Mouse (Mus musculus) hindbrain, embryonic 16.5 days (tissue): ENCODE data around the gene Ugcg. TPM values are rescaled to one million over a fixed set of nuclear protein-coding genes. Genes with fewer than 3 reads are reported as not detected.
A peak's percentile ranks its signal among the peaks of the same experiment; 100 is the strongest.

ENCODE experiments used
- ATAC-seq: fragments of 200-750 bp; cut with Nextera tagmentation; 2 replicates; pipeline ENCODE4 v1.8.0; 2017; ENCODE audit warnings: moderate TSS enrichment, moderate library complexity
- H3K27ac ChIP-seq: fragments of 300-500 bp; sonication (generic); 2 replicates; pipeline ENCODE4 v1.5.1; 2014; ENCODE audit warnings: low read depth, mild to moderate bottlenecking, control low read depth, low read length, moderate library complexity
- H3K27me3 ChIP-seq: fragments of 300-500 bp; sonication (generic); replicated peaks from 2 replicates; pipeline ENCODE4 v1.6.1; 2014; ENCODE audit warnings: low read length; ENCODE audit not compliant: control insufficient read depth, insufficient read depth
- H3K36me3 ChIP-seq: fragments of 300-500 bp; sonication (generic); 2 replicates; pipeline ENCODE4 v1.6.1; 2014; ENCODE audit warnings: mild to moderate bottlenecking, low read length, moderate library complexity, mixed read lengths; ENCODE audit not compliant: control insufficient read depth, insufficient read depth
- H3K4me1 ChIP-seq: fragments of 300-500 bp; sonication (generic); 2 replicates; pipeline ENCODE4 v1.6.1; 2014; ENCODE audit warnings: low read depth, low read length; ENCODE audit not compliant: control insufficient read depth, insufficient read depth
- H3K4me2 ChIP-seq: fragments of 300-500 bp; sonication (generic); 2 replicates; pipeline ENCODE4 v1.6.1; 2014; ENCODE audit warnings: mild to moderate bottlenecking, low read length, control low read depth, moderate library complexity
- H3K4me3 ChIP-seq: fragments of 300-500 bp; sonication (generic); 2 replicates; pipeline ENCODE4 v1.5.1; 2014; ENCODE audit warnings: mild to moderate bottlenecking, low read length, control low read depth, moderate library complexity
- H3K9ac ChIP-seq: fragments of 300-500 bp; sonication (generic); 2 replicates; pipeline ENCODE4 v1.6.1; 2014; ENCODE audit warnings: low read depth, mild to moderate bottlenecking, control low read depth, low read length, moderate library complexity
- H3K9me3 ChIP-seq: fragments of 300-500 bp; sonication (generic); 2 replicates; pipeline ENCODE4 v1.6.1; 2014; ENCODE audit warnings: mild to moderate bottlenecking, low read length, moderate library complexity; ENCODE audit not compliant: control insufficient read depth
- WGBS: fragments of 180-500 bp; shearing (Covaris S2); extraction: QIAGEN DNeasy Blood & Tissue Kit; methylation state at CpG from one replicate; pipeline ENCODE4 v1.1.7; 2014; 5-methylcytosine and 5-hydroxymethylcytosine counted together
- polyA plus RNA-seq: library from polyadenylated mRNA; unstranded; fragments of >200 nt; fragmentation: Nextera tagmentation; extraction: Ambion mirVana; gene quantifications from 2 replicates; pipeline ENCODE4 v1.2.1, GENCODE M21; 2015

Ugcg gene
- polyA plus RNA-seq, 1 experiment from 2014 or later, result 15.8 TPM

DNA sequence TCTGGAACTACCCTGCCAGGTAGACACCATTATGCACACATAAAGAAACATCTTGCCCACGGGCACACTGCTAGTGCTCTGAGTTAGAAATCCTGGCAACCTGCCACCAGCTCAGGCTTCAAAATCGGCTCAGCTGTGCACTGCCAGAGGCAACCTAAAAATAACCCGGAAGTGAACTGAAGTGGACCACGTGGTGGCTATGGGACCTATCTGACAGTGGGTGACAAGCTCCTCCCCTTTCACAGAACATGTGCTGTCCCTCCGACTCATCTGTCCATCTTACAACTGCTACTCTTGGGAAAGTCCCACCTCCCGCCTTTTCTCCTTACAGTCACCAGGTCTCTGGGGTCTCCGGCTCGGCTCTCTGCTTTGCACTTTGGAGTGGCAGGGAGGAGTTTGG lies 10.3 kb downstream of the Ugcg start:
- WGBS, result 38% methylated on average over 8 of the region's 8 CpGs
- no peak overlapping the region for H3K27ac ChIP-seq

DNA sequence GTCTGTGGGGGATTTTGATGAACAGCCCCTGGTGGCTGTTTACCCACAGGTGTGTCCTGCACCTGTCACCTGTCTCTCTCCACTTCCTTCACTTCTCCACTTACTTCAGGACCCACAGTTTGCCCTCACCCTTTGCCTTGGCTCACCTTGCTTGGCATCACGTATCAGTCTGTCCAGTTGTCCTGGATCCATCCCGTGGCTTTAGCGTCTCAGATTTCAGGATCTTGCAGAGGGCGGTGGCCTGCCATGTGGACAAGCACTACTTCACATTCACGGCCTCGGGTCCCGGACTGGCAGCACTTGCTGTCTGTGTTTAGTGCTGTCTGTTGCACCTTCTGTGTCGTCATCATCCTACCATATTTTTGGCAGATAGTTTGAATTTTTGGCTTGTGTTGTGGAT lies 10.7 kb downstream of the Ugcg start:
- Histone ChIP-seq H3K36me3 (no peaks in the 10 kb centered on the region), H3K27ac (no peak overlapping the region), H3K4me1 (peaks cover 21% of the 10 kb centered on the region), H3K9me3 (no peaks in the 10 kb centered on the region), H3K9ac (no peak overlapping the region), H3K27me3 (no peaks in the 10 kb centered on the region), H3K4me2 (no peak overlapping the region), H3K4me3 (no peak overlapping the region)
- 78% methylated on average over 8 of the region's 8 CpGs for WGBS
- ATAC-seq, result no peak

More for the DNA sequence above, 10.3 kb downstream of the Ugcg start:
- H3K4me2 ChIP-seq, result no peak overlapping the region
- no peaks in the 10 kb centered on the region for H3K27me3 ChIP-seq
- peak; percentile 48 for ATAC-seq
- no peak overlapping the region for H3K4me3 ChIP-seq
- peaks cover 21% of the 10 kb centered on the region for H3K4me1 ChIP-seq
- no peaks in the 10 kb centered on the region for H3K9me3 ChIP-seq
- H3K36me3 ChIP-seq, result no peaks in the 10 kb centered on the region
- no peak overlapping the region for H3K9ac ChIP-seq

DNA sequence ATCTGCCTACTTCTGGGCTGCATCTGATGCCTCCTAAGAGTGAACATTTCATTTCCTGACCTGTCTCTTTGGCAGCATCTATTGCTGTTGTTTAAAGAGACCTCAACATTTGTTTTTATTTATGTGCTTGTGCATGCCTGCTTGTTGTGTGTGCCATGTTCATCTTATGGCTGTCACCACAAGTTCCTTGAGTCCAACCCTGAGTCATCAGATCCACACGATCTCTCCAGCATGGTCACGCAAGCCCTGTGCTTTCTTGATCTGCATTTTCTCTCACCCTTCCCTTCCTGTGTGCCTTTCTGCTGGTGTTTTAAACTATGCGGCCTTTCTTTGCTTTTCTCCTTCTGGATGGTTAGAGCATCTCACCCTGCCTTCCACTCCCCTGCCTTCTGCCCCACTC lies 11.6 kb downstream of the Ugcg start:
- 80% methylated on average over 3 of the region's 3 CpGs for WGBS

DNA sequence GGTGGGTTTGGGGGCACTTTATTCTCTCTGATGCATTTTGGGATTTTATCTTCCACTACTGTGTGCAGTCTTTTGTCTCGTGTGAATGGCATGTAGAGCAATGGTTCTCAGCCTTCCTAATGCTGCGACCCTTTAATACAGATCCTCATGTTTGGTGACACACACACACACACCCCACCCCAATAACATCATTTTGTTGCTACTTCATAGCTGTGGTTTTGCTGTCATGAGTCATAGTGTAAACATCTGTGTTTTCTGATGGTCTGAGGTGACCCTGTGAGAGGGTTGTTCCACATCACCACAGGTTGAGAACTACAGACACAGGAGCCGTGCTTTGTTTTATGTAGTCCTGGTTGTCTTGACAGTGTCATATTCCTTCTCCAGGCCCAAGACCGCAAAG lies 15.6 kb downstream of the Ugcg start:
- H3K4me1 ChIP-seq, result peaks cover under 1% of the 10 kb centered on the region; the same call in 1 of the 2 replicates
- H3K9ac ChIP-seq, result no peak overlapping the region
- H3K9me3 ChIP-seq, result no peaks in the 10 kb centered on the region
- no peak overlapping the region for H3K4me3 ChIP-seq
- WGBS, result 92% methylated on average over 4 of the region's 4 CpGs
- no peaks in the 10 kb centered on the region for H3K27me3 ChIP-seq
- H3K27ac ChIP-seq, result no peak overlapping the region
- no peak for ATAC-seq
- no peaks in the 10 kb centered on the region for H3K36me3 ChIP-seq
- no peak overlapping the region for H3K4me2 ChIP-seq

More for the DNA sequence above, 11.6 kb downstream of the Ugcg start:
- peaks cover 21% of the 10 kb centered on the region for H3K4me1 ChIP-seq
- no peak overlapping the region for H3K4me2 ChIP-seq
- H3K4me3 ChIP-seq, result no peak overlapping the region
- no peak overlapping the region for H3K9ac ChIP-seq
- H3K36me3 ChIP-seq, result no peaks in the 10 kb centered on the region
- no peaks in the 10 kb centered on the region for H3K27me3 ChIP-seq
- ATAC-seq, result no peak
- no peak overlapping the region for H3K27ac ChIP-seq
- no peaks in the 10 kb centered on the region for H3K9me3 ChIP-seq

DNA sequence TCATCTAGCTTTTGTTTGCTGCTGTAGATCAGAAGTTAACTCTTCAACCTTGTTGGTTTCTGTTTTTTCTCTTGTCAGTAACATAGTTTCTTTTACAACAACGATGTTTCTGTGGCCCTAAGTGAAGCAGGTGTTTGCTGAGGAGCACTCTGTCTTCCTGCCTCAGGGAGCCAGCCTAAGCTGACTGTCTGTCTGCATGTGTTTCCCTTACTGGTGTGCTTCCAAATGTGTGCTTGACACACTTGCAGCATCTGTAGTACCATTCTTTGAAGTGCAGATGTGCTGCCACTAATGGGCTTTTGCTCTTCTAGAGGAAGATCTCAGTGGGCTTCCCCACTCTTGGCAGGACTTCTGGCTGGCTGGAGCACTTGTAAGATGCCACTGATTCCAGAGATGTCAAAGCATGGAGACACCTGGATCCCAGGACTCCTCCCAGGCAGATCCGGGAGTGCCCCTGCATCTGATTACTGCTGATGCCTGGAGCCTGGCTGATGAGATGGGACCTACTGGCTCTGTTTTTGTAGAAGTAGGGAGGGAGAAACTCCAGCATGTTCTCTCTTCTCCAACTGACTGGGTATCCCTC lies 16.8 kb downstream of the Ugcg start:
- Histone ChIP-seq H3K4me2 (no peak overlapping the region), H3K36me3 (no peaks in the 10 kb centered on the region), H3K27me3 (no peaks in the 10 kb centered on the region), H3K9me3 (no peaks in the 10 kb centered on the region), H3K4me1 (no peaks in the 10 kb centered on the region), H3K4me3 (no peak overlapping the region), H3K9ac (no peak overlapping the region), H3K27ac (no peak overlapping the region)
- no peak for ATAC-seq
- WGBS, result 83% methylated on average over 2 of the region's 2 CpGs

DNA sequence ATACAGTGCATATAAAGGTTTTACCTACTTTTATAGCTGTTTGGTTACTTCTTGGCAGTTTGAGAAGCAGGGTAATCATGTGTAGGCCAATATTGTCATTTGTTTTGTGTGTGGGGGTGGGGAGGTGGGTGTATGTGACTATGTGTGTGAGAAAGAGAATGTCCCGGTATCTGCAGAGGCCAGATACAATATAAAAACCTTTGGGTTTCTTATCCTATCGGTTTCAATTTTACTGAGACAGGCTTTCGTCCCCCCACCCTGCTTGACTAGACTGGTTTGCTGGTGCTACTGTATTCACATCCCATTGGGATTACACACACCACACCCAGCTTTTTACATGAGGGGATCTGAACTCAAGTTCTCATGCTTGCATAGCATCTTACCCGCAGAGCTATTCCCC lies 17.5 kb downstream of the Ugcg start:
- H3K4me1 ChIP-seq, result no peaks in the 10 kb centered on the region
- H3K4me2 ChIP-seq, result no peak overlapping the region
- WGBS, result 87% methylated on average over 3 of the region's 4 CpGs
- no peak for ATAC-seq
- H3K9ac ChIP-seq, result no peak overlapping the region
- H3K9me3 ChIP-seq, result no peaks in the 10 kb centered on the region
- H3K27ac ChIP-seq, result no peak overlapping the region
- no peaks in the 10 kb centered on the region for H3K27me3 ChIP-seq
- no peaks in the 10 kb centered on the region for H3K36me3 ChIP-seq
- no peak overlapping the region for H3K4me3 ChIP-seq

DNA sequence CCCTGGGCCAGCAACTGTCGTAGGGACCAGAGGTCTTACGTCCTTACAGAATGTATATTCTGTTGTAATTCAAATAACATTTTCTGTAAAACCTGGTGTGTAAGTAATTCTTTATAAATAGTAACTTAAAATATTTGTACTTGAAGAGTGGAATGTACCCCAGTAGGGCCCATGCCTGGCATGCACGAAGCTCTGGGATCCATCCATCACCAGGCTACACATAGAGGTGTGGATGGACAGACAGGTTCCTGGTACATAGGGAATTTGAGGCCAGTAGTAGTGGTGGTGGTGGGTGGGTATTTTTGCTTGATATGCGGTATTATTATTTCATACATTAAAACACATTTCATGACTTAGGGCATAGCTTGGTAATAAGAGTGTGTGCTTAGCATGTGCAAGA lies 19.6 kb downstream of the Ugcg start:
- no peaks in the 10 kb centered on the region for H3K36me3 ChIP-seq
- no peaks in the 10 kb centered on the region for H3K4me1 ChIP-seq
- no peak overlapping the region for H3K4me2 ChIP-seq
- H3K4me3 ChIP-seq, result no peak overlapping the region
- 96% methylated on average over 4 of the region's 4 CpGs for WGBS
- no peaks in the 10 kb centered on the region for H3K9me3 ChIP-seq
- no peak for ATAC-seq
- H3K27ac ChIP-seq, result no peak overlapping the region
- H3K9ac ChIP-seq, result no peak overlapping the region
- no peaks in the 10 kb centered on the region for H3K27me3 ChIP-seq

DNA sequence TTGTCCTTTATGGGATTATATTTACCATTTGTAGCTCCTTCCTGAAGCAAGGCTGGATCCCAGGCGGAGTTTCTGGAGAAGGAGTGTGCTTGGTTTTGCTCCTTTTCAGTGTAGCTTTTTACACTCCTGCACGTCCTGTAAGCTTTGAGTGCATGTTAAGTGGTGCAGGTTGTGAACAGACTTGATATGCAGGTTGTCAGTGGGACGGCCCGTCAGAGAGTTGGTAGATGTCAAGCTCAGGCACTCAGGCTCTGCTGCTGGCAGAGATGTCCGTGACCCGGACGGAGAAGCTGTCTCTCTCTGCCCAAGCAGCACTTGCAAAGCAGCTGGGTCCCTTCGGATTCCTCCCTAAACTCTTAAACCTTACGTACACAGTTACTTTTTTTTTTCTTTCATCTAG lies 22.1 kb downstream of the Ugcg start:
- no peak overlapping the region for H3K4me3 ChIP-seq
- WGBS, result 91% methylated on average over 9 of the region's 9 CpGs
- H3K27me3 ChIP-seq, result no peaks in the 10 kb centered on the region
- H3K9me3 ChIP-seq, result no peaks in the 10 kb centered on the region
- H3K9ac ChIP-seq, result no peak overlapping the region
- no peak for ATAC-seq
- H3K36me3 ChIP-seq, result peaks cover 3% of the 10 kb centered on the region
- no peaks in the 10 kb centered on the region for H3K4me1 ChIP-seq
- H3K27ac ChIP-seq, result no peak overlapping the region
- H3K4me2 ChIP-seq, result no peak overlapping the region

DNA sequence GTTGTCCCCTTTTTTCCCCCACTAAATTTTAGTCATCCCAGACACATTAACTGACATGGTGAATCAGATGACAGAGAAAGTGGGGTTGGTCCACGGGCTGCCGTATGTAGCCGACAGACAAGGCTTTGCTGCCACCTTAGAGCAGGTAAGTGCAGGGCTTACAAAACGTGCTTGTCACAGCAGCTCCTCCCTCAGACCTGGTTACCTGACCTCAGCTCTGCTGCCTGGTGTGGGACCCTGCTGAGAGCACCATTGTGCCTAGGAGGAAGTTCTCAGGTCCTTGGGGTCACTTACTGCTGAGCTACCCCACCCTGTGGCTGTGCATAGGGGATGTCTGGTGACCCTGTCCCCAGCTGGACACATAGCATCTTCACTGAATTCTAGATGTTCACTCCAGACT lies 24.8 kb downstream of the Ugcg start:
- Histone ChIP-seq H3K4me3 (no peak overlapping the region), H3K36me3 (peaks cover 8% of the 10 kb centered on the region), H3K4me2 (no peak overlapping the region), H3K9ac (no peak overlapping the region), H3K27me3 (no peaks in the 10 kb centered on the region), H3K27ac (no peak overlapping the region), H3K9me3 (no peaks in the 10 kb centered on the region), H3K4me1 (no peaks in the 10 kb centered on the region)
- 75% methylated on average over 4 of the region's 4 CpGs for WGBS
- no peak for ATAC-seq

DNA sequence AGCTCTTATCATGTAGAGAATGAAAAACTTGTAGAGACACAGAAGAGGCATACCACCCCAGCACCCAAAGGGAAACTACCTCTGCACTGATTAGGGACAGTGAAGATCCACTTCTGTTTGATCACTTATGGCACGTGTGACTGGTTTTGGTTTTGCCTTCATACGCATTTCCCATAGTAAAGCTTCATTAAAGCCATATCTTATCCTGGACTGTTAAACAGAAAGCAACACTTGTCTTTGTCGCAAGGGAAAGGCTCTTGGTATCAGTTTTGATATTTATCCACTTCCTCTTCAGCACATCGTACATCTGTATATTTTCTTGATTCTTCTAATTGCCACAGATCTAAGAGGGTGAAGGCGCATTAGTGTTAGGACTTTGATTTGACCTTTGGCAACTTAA lies 25.6 kb downstream of the Ugcg start:
- no peaks in the 10 kb centered on the region for H3K4me1 ChIP-seq
- H3K27me3 ChIP-seq, result no peaks in the 10 kb centered on the region
- no peak overlapping the region for H3K4me2 ChIP-seq
- H3K27ac ChIP-seq, result no peak overlapping the region
- H3K9ac ChIP-seq, result no peak overlapping the region
- peaks cover 8% of the 10 kb centered on the region for H3K36me3 ChIP-seq
- no peak overlapping the region for H3K4me3 ChIP-seq
- ATAC-seq, result no peak
- WGBS, result 95% methylated on average over 5 of the region's 5 CpGs
- no peaks in the 10 kb centered on the region for H3K9me3 ChIP-seq
